ENCODE assay signal across 13 mouse cellular contexts in the genomic region with DNA sequence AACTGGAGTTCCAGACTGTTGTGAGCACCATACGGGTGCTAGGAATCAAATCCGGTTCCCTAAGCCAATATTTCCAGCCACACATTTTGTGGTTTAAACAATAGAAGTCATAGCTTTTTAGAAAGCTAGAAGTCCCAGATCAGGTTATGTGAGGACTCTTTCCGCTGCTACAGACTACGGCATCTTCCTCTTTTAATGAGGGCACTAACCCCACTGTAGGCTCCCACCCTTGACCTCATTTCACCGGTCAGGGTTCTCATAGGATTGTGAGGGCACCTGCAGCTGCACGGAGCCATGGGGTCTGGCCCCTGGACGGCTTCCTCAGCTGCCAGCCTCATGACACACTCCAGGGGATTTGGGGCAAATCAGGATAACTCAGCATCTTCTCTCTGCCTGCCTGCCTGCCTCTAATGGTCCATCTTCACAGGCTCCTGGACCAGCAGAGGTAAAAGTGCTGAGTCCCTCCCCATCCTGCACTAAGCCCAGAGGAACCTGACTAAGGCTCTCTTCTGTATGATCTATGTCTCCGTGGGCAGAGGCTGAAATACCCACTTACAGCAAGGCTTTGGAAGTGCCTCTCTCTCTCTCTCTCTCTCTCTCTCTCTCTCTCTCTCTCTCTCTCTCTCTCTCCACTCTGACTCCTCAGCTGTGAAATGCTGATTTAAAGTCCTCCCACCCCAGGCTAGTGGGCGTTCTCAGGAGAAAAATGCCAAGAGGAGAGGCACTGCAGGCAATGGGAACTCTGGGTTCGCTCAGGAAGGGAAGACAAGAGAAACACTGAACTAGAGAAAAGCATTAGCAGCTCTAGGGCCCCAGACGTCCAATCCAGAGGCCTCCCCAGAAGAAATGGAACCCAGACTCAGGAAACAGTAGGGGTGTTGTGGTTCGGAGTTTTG. TPM values are rescaled to one million over a fixed set of nuclear protein-coding genes. Genes with fewer than 3 reads are reported as not detected.
DNase-seq lines count a peak whose midpoint lies in the region; ATAC-seq lines count a peak whose summit lies in the region.
"Had no signal": no experiment of that assay in that cellular context is flagged by ENCODE, and none has a peak within 500 bp of the region (broad histone marks: within the 10 kb centered on the region; RNA-seq: fewer than 3 reads in every experiment).

No protein-coding gene starts in this region.

- H3K9ac ChIP-seq in kidney, embryonic 15.5 days, result no peak overlapping the region
- H3K9ac ChIP-seq: liver, postnatal 0 days had no signal

- 43% methylated on average over 12 of the region's 12 CpGs for WGBS in kidney, embryonic 15.5 days

- H3K4me1 ChIP-seq in kidney, embryonic 15.5 days, result peaks cover 34% of the 10 kb centered on the region

- no peak overlapping the region for H3K4me3 ChIP-seq in kidney, embryonic 15.5 days (replicated peaks)
- H3K4me3 ChIP-seq: gastrocnemius, adult 2 months had no signal

- no peaks in the 10 kb centered on the region for H3K36me3 ChIP-seq in kidney, embryonic 15.5 days

- intact Hi-C loops in left cerebral cortex, postnatal 14 days (cut with DNase I), result loop anchor here (1.0 kb wide), 1 partner anchor 32 kb away; no protein-coding TSS in a partner anchor

- no peaks in the 10 kb centered on the region for H3K9me3 ChIP-seq in kidney, embryonic 15.5 days (replicated peaks)

- H3K27me3 ChIP-seq in kidney, embryonic 15.5 days, result 0 out of 2 replicates have a peak, but pooled peaks cover 6% of the 10 kb centered on the region

- 0 out of 2 replicates have a peak, but pooled peaks have one; percentile 35 for ATAC-seq in kidney, embryonic 15.5 days (replicated peaks; ENCODE audit: low FRiP score)
- peak; percentile 51 for ATAC-seq in frontal cortex, adult (ENCODE audit: low TSS enrichment)
- ATAC-seq: liver, postnatal 0 days had no signal

- no peak overlapping the region for H3K4me2 ChIP-seq in kidney, embryonic 15.5 days

- no peak for DNase-seq in kidney, adult 11 months
- peak; percentile 40 for DNase-seq in 3T3-L1 (ENCODE audit: low read depth, low spot score)
- DNase-seq in left cerebral cortex, postnatal 14 days (ENCODE audit: low spot score in 2 of 2), result peak; percentile 70 to 87
- DNase-seq in gastrocnemius, postnatal 4 days (ENCODE audit: low spot score in 2 of 2), result no peak
- no peak for DNase-seq in spleen, adult 12 weeks (ENCODE audit: low spot score)
- DNase-seq in cerebellum, postnatal 4 days (ENCODE audit: low spot score in 2 of 2), result no peak
- DNase-seq: gastrocnemius, adult 2 months; heart, postnatal 14 days; liver, postnatal 0 days; midbrain, embryonic 14.5 days; thymus, adult 18-20 months had no signal

- H3K27ac ChIP-seq in kidney, embryonic 15.5 days, result peak overlapping the region; percentile 41; the same call in 1 of the 2 replicates
- H3K27ac ChIP-seq: gastrocnemius, adult 2 months had no signal

RNA-seq across cellular contexts. Expression of gene Rhob, which starts 32.5 kb away (rescaled TPM):
- polyA plus RNA-seq in kidney, embryonic 15.5 days (2015; fragmentation: Nextera tagmentation; extraction: Ambion mirVana), result 35.4 and 38.7 TPM in 2 replicates
- total RNA-seq in left cerebral cortex, postnatal 14 days (2021), result 100 to 1,000 TPM; 287 to 352 TPM
- 100 to 1,000 TPM; 111 to 115 TPM for total RNA-seq in gastrocnemius, postnatal 4 days (2021)

Comparison
In these comparisons a context has a peak if more than half of its experiments do, and no peak if none do; other contexts are left out.
1. DNase-seq: peak in 3T3-L1 (single experiment) and left cerebral cortex, postnatal 14 days (2 of 2); none in kidney, adult 11 months (single experiment), gastrocnemius, postnatal 4 days (0 of 2), spleen, adult 12 weeks (single experiment) and cerebellum, postnatal 4 days (0 of 2).